Mouse (Mus musculus) hindlimb bud, embryonic 11.5 days (tissue): ENCODE measurements around the gene Ptprt.
"Not testable (repeated sequence)": the region's sequence is repeated elsewhere in the genome, so short reads cannot be mapped to it uniquely, and the experiment has no call there.

Source experiments
- DNase-seq: peaks from one replicate; pipeline ENCODE4 v3.0.0-alpha.2; 2012; ENCODE audit warnings: low read depth, low spot score; ENCODE audit errors: extremely low spot score

The Ptprt gene

DNA sequence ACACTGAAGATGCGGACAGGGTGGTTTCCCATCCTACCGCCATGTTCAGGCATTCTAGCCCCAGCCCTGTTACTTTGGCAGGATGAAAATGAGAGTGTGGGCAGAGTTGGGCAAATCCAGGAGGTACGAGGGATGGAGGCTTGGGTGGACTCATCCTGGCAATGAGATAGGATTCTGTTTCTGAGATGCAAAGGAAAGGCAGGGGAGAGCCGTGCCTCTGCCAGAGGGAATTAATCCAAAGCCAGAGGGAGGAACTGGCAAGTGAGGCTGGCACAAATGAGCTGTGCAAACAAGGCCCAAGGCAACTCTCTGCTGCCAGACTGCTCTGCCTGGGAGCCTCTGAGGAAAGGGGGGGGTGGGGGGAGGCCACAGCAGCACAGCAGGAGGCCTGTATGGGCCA, 441.4 kb downstream of the Ptprt start:
- no peak for DNase-seq

DNA sequence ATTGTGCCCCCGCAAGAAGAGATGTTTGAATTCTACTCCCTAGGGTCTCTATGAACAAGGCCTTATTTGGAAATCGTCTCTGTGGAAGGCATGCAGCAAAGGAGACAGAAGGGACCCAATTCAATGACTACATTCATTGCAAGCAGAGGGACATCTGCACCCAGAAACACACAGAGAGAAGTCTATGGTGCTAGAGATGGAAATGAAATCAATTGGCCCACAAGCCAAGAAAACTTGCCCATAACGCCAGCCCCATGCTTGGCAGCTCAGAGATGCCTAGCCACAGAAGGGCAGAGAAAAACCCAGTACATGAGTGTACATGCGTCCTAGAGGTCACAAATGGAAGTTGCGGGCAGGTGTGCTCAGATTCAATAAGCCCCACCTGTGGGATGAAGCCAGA, 443.1 kb downstream of the Ptprt start:
- no peak for DNase-seq

- DNase-seq: no peak
These were observed 448.6 kb downstream of the Ptprt start for GRCm38 (mm10) chr2:162212397-162212796.

DNA sequence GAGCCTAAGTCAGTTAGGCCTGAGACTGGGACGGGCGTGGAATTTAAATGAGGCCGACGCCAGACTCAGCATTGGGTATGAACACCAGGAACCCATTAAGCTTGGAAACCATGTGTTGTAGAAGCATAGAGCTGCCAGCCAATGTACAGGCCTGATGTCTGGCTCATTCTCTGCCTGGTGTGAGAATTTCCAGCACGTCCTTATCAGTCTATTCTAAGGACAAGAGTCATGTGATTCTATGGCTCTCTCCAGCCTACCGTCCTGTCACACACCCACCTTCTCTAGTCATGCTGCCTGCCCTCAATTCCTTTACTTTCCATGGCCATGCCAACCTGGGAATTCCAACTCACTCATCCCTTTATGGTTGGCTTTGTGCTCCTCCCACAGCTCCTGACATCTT, 450.4 kb downstream of the Ptprt start:
- no peak for DNase-seq

GRCm38 (mm10) chr2:162197316-162197715, 463.6 kb downstream of the Ptprt start:
- no peak for DNase-seq

- DNase-seq: no peak
These were observed 478.1 kb downstream of the Ptprt start for GRCm38 (mm10) chr2:162182621-162183475.

GRCm38 (mm10) chr2:162181826-162182225, 479.1 kb downstream of the Ptprt start:
- DNase-seq: no peak

DNA sequence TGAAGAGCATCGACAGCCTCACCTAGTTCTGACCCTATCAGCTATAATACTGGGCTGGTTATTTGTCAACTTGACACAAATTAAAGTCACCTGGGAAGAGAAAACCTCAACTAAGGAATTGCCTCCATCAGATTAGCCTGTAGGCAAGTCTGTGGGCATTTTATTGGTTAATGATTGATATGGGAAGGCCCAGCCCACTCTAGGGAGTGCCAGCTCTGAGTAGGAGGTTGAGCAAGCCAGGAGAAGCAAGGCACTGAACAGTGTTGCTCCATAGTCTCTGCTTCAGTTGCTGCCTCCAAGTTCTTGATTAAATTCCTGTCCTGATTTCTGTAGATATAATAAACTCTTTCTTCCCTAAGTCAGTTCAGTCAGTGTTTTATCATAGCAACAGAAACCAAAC, 488.4 kb downstream of the Ptprt start:
- DNase-seq: no peak

DNA sequence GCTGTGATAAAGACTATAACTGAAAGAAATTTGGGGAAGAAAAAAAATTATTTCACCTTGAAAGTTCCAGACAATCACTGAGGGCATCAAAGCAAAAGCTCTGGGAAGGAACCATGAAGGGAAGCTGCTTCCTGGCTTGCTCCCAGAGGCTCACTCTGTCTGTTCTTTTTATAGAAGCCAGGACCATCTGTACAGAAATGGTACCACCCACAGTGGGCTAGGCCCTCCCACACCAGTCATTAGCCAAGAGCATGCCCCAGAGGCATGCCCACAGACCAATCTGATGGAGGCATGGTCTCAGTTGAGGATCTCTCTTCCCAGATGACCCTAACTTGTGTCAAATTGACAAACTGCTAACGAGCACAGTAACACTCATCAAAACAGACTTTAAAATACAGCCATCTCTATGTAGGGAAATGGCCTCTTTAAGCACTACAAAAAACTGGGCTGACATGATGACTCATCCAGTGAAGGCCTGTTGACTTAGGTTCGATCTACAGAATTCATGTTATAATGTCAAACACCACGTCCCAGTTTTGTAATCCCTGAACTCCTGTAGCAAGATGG, 519.0 kb downstream of the Ptprt start:
- DNase-seq: no peak

DNA sequence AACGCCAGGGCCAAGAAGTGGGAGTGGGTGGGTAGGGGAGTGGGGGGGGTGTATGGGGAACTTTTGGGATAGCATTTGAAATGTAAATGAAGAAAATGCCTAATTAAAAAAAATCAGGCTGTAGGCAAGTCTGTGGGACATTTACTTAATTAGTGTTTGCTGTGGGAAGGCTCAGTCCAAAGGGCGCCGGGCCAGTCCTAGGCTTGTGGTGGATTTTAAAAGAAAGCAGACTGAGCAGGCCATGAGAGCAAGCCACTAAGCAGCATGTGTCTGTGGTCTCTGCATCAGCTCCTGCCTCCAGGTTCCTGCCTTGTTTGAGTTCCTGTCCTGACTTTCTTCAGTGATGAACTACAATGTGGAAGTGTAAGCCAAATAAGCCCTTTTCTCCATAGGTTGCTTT, 524.8 kb downstream of the Ptprt start:
- not testable (repeated sequence) for DNase-seq

DNA sequence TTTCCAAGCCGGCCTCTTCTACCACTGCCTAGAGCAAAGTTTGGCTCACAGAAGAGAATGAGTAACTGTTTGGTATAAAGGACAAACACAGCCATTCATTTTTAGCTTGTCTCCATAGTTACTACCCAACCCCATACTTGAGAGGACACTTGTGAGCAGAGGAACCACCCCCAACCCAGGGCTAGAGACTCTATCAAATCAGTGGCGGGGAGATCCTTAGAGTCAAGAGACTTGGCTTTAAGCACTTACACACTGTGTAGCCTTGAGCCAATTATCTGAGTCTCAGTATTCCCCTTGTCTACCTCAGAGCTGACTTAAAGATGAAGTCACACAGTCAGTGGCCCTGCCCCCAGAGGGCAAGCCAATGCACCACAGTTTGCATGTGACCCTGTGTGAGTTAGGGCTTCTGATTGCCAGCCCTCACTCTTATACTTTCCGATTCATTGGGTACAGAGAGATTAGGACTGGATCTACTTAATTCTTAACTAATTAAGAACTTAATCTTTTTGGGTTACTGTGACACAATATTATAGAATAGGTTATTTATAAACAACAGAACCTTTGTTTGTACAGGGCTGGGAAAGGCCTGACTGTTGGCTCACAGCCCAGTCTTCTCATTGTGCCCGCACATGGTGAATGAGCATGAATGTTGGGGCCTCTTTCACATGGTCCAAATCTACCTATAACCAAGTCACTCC, 529.2 kb downstream of the Ptprt start:
- DNase-seq: no peak

DNA sequence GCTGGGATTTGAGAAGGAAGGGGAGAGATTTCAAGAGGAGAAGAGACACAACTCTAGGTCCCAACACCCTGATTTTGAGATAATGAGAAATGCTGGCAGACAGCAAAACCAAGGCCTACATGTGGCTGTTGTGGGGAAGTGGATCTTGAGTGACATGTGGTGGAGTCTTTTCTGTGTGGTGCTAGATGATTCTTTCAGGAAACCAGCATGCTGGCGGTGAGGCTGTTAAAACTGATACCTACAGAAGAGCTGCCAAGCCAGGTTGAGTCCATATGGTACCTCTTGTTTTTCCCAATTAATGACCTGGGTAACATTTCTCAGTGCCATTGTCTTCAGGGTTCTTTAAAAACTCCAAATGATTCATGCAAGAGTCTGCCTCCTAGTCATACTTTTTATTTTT, 531.1 kb downstream of the Ptprt start:
- DNase-seq: no peak

- no peak for DNase-seq
These were observed 542.9 kb downstream of the Ptprt start for GRCm38 (mm10) chr2:162118041-162118440.

GRCm38 (mm10) chr2:162082391-162082790, 578.6 kb downstream of the Ptprt start:
- no peak for DNase-seq

GRCm38 (mm10) chr2:162080717-162081398, 580.1 kb downstream of the Ptprt start:
- DNase-seq: no peak

- no peak for DNase-seq
These were observed 582.2 kb downstream of the Ptprt start for GRCm38 (mm10) chr2:162078571-162079280.

GRCm38 (mm10) chr2:162052816-162053215, 608.1 kb downstream of the Ptprt start:
- DNase-seq: no peak

GRCm38 (mm10) chr2:162050198-162050597, 610.7 kb downstream of the Ptprt start:
- DNase-seq: no peak

GRCm38 (mm10) chr2:162035615-162036014, 625.3 kb downstream of the Ptprt start:
- DNase-seq: no peak

DNA sequence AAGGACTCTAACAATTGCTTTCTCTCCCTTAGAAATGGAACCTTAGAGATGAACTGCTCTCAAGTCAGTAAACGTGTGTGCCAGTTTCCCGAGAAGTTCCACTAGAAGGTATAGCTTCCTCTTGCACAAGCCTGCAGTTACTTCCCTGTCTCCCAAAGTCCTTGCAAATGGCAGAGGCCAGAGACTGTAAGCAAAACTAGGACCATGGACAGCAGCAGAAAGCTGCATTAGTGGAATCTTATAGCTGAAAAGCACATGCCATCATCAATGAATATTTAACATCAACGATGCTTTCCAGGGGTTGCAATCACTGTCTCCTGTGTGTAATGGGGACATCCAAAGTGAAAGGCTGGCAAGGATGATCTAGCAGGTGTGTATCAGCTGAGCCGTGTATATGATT, 629.3 kb downstream of the Ptprt start:
- DNase-seq: peak; percentile 26

DNA sequence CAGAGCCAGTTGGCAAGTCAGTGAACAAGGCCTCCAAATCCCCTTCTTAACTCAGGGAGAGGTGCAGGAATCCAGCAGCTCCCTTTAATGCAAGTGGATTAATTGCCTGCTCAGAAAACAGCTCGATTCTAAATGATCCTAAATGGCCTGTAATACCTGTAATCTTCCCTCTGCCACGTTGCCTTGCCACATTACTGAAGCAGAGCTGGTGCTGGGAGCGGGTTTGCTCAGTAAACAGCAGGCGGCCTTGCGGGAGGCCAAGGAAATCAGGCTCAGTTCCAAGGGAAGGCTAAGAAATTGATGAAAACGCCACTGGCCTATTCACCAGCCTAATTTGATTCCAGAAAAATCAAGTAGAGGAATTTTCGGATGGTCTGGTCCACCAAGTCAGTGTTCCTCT, 659.9 kb downstream of the Ptprt start:
- DNase-seq: no peak
